Mouse (Mus musculus) thymus, adult 2 months (tissue): ENCODE measurements around the gene H2-DMb1. TPM values are rescaled to one million over a fixed set of nuclear protein-coding genes. Genes with fewer than 3 reads are reported as not detected.

Experiments used
- DNase-seq: peaks from one replicate; pipeline ENCODE4 v3.0.0; 2021
- H3K27ac ChIP-seq: fragments of 200-500 bp; 2 replicates; pipeline ENCODE4 v1.5.1; 2012; ENCODE audit warnings: low read length, control low read depth; ENCODE audit not compliant: control insufficient read depth, insufficient read depth
- H3K27me3 ChIP-seq: fragments of 200-500 bp; 2 replicates; pipeline ENCODE4 v1.6.1; 2012; ENCODE audit warnings: mild to moderate bottlenecking, low read length, moderate library complexity, mixed read lengths; ENCODE audit not compliant: control insufficient read depth, insufficient read depth
- H3K36me3 ChIP-seq: fragments of 200-500 bp; 2 replicates; pipeline ENCODE4 v1.6.1; 2012; ENCODE audit warnings: mild to moderate bottlenecking, low read length, moderate library complexity; ENCODE audit not compliant: control insufficient read depth, insufficient read depth
- H3K4me1 ChIP-seq: fragments of 200-500 bp; replicated peaks from 2 replicates; pipeline ENCODE4 v1.6.1; 2012; ENCODE audit warnings: low read length; ENCODE audit not compliant: control insufficient read depth, insufficient read depth
- H3K4me3 ChIP-seq: fragments of 200-500 bp; 2 replicates; pipeline ENCODE4 v1.5.1; 2012; ENCODE audit warnings: mild to moderate bottlenecking, low read length, control low read depth, moderate library complexity; ENCODE audit not compliant: control insufficient read depth, insufficient read depth
- CTCF ChIP-seq: fragments of 200-500 bp; IDR thresholded peaks from 2 replicates; pipeline ENCODE4 v1.5.1; 2012; ENCODE audit warnings: mild to moderate bottlenecking, control low read depth, low read length, moderate library complexity, borderline replicate concordance; ENCODE audit not compliant: control insufficient read depth, poor library complexity, insufficient read depth; ENCODE audit errors: extremely low read depth
- POLR2A ChIP-seq: fragments of 200-500 bp; IDR thresholded peaks from 2 replicates; pipeline ENCODE4 v1.6.1; 2012; ENCODE audit warnings: mild to moderate bottlenecking, low read length, control low read depth, moderate library complexity; ENCODE audit not compliant: control insufficient read depth, poor library complexity, insufficient read depth; ENCODE audit errors: extremely low read depth
- WGBS: fragments of 180-500 bp; shearing (Covaris S2); methylation state at CpG from one replicate; pipeline ENCODE4 v1.1.7; 2018; 5-methylcytosine and 5-hydroxymethylcytosine counted together
- polyA plus RNA-seq: library from polyadenylated mRNA; depleted of rRNA; stranded (reverse); fragments of >200 nt; gene quantifications from 2 replicates; pipeline ENCODE4 v1.2.3, GENCODE M21; 2012

H2-DMb1 gene
- polyA plus RNA-seq, 1 experiment = 197 TPM

DNA sequence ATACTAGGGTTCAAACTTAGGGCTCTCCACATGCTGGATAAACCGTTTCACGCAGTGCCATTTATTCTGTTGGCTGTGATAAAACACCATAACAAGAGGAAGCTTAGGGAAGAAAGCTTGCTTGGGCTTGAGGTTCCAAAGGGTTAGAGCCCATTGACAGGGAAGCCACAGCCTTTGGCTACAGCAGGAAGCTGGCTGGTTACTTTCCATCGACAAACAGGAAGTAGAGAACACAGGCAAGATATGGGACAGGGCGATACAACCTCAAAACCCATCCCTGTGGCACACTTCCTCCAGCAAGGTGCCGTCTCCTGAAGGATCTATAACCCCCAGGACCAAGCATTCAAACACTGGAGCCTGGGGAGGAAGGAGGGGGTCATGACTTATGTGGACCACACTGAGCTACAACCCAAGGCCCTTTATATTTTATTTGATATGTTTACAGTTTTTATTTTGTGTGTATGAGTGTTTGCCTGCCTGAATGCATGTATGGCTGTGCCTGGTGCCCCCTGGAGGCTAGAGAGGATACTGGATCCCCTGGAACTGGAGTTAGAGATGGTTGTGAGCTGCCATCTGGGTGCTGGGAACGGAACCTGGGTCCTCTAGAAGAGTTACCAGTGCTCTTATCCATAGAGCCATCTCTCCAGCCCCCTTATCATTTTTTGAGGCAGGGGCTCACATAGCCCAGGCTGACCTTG lies 12.3 kb downstream of the H2-DMb1 start:
- Histone ChIP-seq H3K4me3 (no peak overlapping the region), H3K36me3 (no peaks in the 10 kb centered on the region), H3K27me3 (no peaks in the 10 kb centered on the region), H3K4me1 (peaks cover 18% of the 10 kb centered on the region), H3K27ac (peak overlapping the region; percentile 27; the same call in 1 of the 2 replicates)
- no peak for DNase-seq
- WGBS = 32% methylated on average over 6 of the region's 6 CpGs
- TF ChIP-seq CTCF (no peak), POLR2A (no peak)

DNA sequence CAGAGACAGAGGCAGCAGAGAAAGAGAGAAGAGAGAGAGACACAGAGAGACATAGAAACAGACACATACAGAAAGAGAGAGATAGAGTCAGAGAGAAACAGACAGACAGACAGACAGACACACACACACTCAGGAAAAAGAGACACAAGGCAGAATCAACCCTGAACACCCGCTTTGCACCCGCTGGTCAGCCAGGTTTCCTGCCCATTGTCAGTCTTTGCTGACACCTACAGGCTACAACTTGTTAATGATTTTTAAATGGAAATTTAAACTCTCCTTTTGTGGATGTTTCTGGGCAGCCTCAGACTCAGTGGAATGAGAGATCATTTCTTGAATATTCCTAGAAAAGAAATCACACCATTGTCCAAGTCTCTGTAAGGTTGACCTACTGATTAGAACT lies 16.4 kb downstream of the H2-DMb1 start:
- 2% methylated on average over 2 of the region's 2 CpGs for WGBS
- no peak for DNase-seq
- Histone ChIP-seq H3K36me3 (no peaks in the 10 kb centered on the region), H3K4me1 (peaks cover 14% of the 10 kb centered on the region), H3K4me3 (no peak overlapping the region), H3K27me3 (no peaks in the 10 kb centered on the region), H3K27ac (no peak overlapping the region)
- no peak for TF ChIP-seq POLR2A

DNA sequence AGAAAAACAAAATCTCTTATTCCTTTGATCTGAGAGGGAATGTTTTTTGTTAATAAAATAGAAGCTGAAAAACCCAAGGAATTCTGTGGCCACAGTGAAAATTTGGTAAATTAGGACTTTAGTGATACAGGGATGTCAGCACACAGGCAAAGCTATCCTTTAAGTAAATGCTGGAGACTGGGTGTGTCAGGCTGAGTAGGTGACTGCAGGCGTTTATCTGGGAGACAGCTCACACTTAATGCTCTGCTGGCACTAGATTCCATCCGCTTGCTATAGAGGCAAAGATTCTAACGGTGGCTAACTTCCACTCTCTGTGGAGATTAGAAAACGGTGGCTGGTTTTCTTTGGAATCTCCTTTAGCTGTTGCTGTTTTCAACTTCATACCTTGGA lies 17.6 kb downstream of the H2-DMb1 start:
- Histone ChIP-seq H3K27ac (no peak overlapping the region), H3K4me3 (no peak overlapping the region), H3K36me3 (no peaks in the 10 kb centered on the region), H3K4me1 (peaks cover 10% of the 10 kb centered on the region), H3K27me3 (no peaks in the 10 kb centered on the region)
- WGBS = 9% methylated on average over 4 of the region's 4 CpGs
- TF ChIP-seq CTCF (no peak), POLR2A (no peak)
- DNase-seq = no peak

DNA sequence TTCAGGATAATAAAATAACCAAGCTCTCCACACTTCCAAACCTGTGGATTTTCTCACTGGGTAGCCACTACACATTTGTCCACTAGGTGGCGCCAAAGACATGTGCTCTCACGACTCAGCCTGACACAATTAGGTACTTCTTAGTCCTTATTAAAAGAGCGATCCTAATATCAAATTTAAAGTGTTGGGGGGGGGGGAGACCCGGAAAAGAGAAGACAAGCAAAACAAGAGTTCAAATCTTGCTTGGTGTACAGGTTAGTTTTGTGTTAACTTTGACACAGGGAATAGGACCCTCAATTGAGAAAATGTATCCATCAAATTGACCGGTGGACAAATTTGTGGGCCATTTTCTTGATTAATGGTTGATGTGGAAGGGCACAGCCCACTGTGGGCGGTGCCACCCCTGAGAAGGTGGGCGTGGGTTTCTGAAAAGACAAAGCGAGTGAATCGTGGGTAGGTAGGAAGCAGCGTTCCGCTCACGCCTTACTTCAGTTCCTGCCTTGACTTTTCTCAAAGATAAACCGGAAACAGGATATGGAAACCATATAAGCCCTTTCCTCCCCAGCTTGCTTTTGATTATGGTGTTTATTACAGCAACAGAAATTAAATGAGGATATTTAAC lies 18.1 kb downstream of the H2-DMb1 start:
- DNase-seq = peak; percentile 82
- H3K4me3 ChIP-seq = peak overlapping the region; percentile 18
- TF ChIP-seq CTCF (no peak), POLR2A (no peak)
- H3K4me1 ChIP-seq = peaks cover 10% of the 10 kb centered on the region
- WGBS = 2% methylated on average over 13 of the region's 13 CpGs
- H3K36me3 ChIP-seq = no peaks in the 10 kb centered on the region
- H3K27ac ChIP-seq = peak overlapping the region; percentile 98
- H3K27me3 ChIP-seq = no peaks in the 10 kb centered on the region

DNA sequence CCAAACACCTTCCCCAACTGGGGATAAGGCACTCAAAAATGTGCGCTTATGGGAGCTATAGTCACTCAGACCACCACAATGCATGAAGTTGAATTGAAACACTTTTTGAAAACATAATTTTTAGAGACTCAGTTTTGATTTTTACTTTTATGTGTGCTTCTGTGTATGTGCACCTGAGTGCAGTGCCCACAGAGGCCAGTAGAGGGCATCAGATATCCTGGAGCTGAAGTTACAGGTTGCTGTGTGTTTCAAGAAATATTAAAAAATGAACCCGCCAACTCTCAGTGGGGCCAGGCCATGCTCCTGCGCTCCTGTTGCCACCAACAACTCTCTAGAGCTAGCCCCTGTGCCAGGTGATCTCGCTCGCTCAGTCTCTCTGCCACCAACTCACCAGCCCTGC lies 19.7 kb downstream of the H2-DMb1 start:
- H3K4me1 ChIP-seq = peaks cover 10% of the 10 kb centered on the region
- 98% methylated on average over 5 of the region's 5 CpGs for WGBS
- no peaks in the 10 kb centered on the region for H3K36me3 ChIP-seq

DNA sequence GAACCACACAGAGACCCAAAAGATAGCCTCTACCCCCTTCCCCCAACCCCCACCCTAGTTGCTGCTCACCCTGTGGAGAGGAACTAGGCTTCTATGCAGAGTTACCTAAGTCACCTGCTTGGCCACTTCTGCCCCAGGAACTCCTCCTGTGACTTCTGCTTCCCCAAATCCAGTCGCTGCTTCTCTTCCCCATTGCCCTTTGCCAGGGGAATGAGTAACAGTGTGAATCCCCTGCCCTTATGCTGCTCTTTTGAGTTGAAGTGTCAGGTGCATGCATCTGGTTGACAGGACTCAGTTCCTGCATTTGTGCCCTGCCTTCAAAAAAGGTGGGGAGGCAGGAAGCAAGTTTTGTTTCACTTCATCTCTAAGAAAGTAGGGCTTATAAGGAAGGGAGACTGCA lies 21.2 kb downstream of the H2-DMb1 start:
- Histone ChIP-seq H3K27me3 (no peaks in the 10 kb centered on the region), H3K27ac (peak overlapping the region; percentile 81), H3K4me1 (peaks cover 10% of the 10 kb centered on the region), H3K4me3 (no peak overlapping the region), H3K36me3 (no peaks in the 10 kb centered on the region)
- no peak for DNase-seq
- TF ChIP-seq CTCF = no peak
- TF ChIP-seq POLR2A = no peak
- WGBS = 21% methylated on average over 1 of the region's 1 CpGs

More for the DNA sequence above, 19.7 kb downstream of the H2-DMb1 start:
- DNase-seq = no peak
- TF ChIP-seq CTCF (no peak), POLR2A (no peak)
- Histone ChIP-seq H3K27ac (no peak overlapping the region), H3K4me3 (no peak overlapping the region), H3K27me3 (no peaks in the 10 kb centered on the region)
